Comparison of ENCODE assay signal across 14 mouse cellular contexts in the genomic region with DNA sequence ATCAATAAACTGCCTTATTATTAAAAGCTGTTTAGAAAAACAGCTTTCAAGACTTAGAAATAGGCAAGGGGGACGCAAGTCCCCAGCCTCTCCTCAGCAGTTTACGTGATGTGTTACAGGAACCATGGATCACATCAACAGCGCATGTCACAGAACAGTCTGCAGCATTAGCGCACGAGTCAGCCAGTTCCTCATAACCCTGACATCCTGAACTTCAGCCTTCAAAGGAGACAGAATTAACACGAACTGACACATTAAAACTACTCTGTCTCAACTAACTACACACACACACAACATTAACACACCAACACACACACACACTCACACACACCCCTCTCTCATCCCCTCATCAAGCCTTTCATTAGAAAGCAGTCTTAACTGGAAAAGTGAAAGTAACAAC.
DNase-seq lines count a peak whose midpoint lies in the region; ATAC-seq lines count a peak whose summit lies in the region.
"Had no signal": no experiment of that assay in that cellular context is flagged by ENCODE, and none has a peak within 500 bp of the region (broad histone marks: within the 10 kb centered on the region; RNA-seq: fewer than 3 reads in every experiment).

No protein-coding gene starts in this region.

- H3K27me3 ChIP-seq in heart, embryonic 11.5 days (ENCODE audit: control insufficient read depth, insufficient read depth, low read length): no peaks in the 10 kb centered on the region
- H3K27me3 ChIP-seq in lung, embryonic 16.5 days (ENCODE audit: control insufficient read depth, insufficient read depth, low read depth, low read length): no peaks in the 10 kb centered on the region
- no peaks in the 10 kb centered on the region for H3K27me3 ChIP-seq in megakaryocyte, embryonic 14.5 days (replicated peaks)
- no peaks in the 10 kb centered on the region for H3K27me3 ChIP-seq in forebrain, embryonic 10.5 days (ENCODE audit: poor library complexity, severe bottlenecking)
- H3K27me3 ChIP-seq: embryonic facial prominence, embryonic 12.5 days; kidney, embryonic 15.5 days had no signal

- H3K9me3 ChIP-seq in heart, embryonic 11.5 days (replicated peaks; ENCODE audit: control insufficient read depth, low read length): no peaks in the 10 kb centered on the region
- no peaks in the 10 kb centered on the region for H3K9me3 ChIP-seq in lung, embryonic 16.5 days (ENCODE audit: control insufficient read depth, low read length)
- no peaks in the 10 kb centered on the region for H3K9me3 ChIP-seq in megakaryocyte, embryonic 14.5 days
- H3K9me3 ChIP-seq in forebrain, embryonic 10.5 days: no peaks in the 10 kb centered on the region
- H3K9me3 ChIP-seq: embryonic facial prominence, embryonic 12.5 days; kidney, embryonic 15.5 days had no signal

- 78% methylated on average over 6 of the region's 6 CpGs for WGBS in heart, embryonic 11.5 days (ENCODE audit: insufficient replicate concordance)
- WGBS in lung, embryonic 16.5 days: 48% methylated on average over 6 of the region's 6 CpGs
- 91% methylated on average over 6 of the region's 6 CpGs for WGBS in forebrain, embryonic 10.5 days

- H3K4me2 ChIP-seq in heart, embryonic 11.5 days: no peak overlapping the region
- 0 out of 2 replicates have a peak overlapping the region, but pooled peaks have one; percentile 13 for H3K4me2 ChIP-seq in lung, embryonic 16.5 days (ENCODE audit: low read depth, low read length)
- H3K4me2 ChIP-seq: embryonic facial prominence, embryonic 12.5 days; kidney, embryonic 15.5 days had no signal

- no peak overlapping the region for H3K4me3 ChIP-seq in heart, embryonic 11.5 days (ENCODE audit: low read depth, low read length)
- H3K4me3 ChIP-seq in lung, embryonic 16.5 days (ENCODE audit: low read length): no peak overlapping the region
- peak overlapping the region; percentile 86 for H3K4me3 ChIP-seq in megakaryocyte, embryonic 14.5 days (replicated peaks)
- no peak overlapping the region for H3K4me3 ChIP-seq in forebrain, embryonic 10.5 days
- H3K4me3 ChIP-seq: embryonic facial prominence, embryonic 12.5 days; kidney, embryonic 15.5 days had no signal

- 0 out of 2 replicates have a peak, but pooled peaks cover 5% of the 10 kb centered on the region for H3K4me1 ChIP-seq in heart, embryonic 11.5 days (ENCODE audit: control insufficient read depth, insufficient read depth, low read length)
- no peaks in the 10 kb centered on the region for H3K4me1 ChIP-seq in lung, embryonic 16.5 days (replicated peaks; ENCODE audit: control insufficient read depth, insufficient read depth, low read length)
- H3K4me1 ChIP-seq in megakaryocyte, embryonic 14.5 days: peaks cover 61% of the 10 kb centered on the region
- H3K4me1 ChIP-seq in forebrain, embryonic 10.5 days: 0 out of 2 replicates have a peak, but pooled peaks cover 3% of the 10 kb centered on the region
- H3K4me1 ChIP-seq: embryonic facial prominence, embryonic 12.5 days had no signal

- no peak for ATAC-seq in heart, embryonic 11.5 days (replicated peaks; ENCODE audit: insufficient number of reproducible peaks, low FRiP score, low TSS enrichment)
- no peak for ATAC-seq in lung, embryonic 16.5 days (ENCODE audit: low read depth)
- ATAC-seq in granulocyte monocyte progenitor cell, adult 5-6 weeks (replicated peaks; ENCODE audit: poor library complexity, severe bottlenecking): peak; percentile 75
- no peak for ATAC-seq in erythroid progenitor cell, adult 5-6 weeks (replicated peaks; ENCODE audit: low FRiP score, poor library complexity, severe bottlenecking)
- ATAC-seq: forebrain, embryonic 16.5 days had no signal

- no peak overlapping the region for H3K9ac ChIP-seq in heart, embryonic 11.5 days (ENCODE audit: low read depth, low read length)
- no peak overlapping the region for H3K9ac ChIP-seq in lung, embryonic 16.5 days (ENCODE audit: low read length)
- H3K9ac ChIP-seq: embryonic facial prominence, embryonic 12.5 days; kidney, embryonic 15.5 days had no signal

- H3K36me3 ChIP-seq in heart, embryonic 11.5 days (ENCODE audit: control insufficient read depth, insufficient read depth, low read length): no peaks in the 10 kb centered on the region
- H3K36me3 ChIP-seq in lung, embryonic 16.5 days (ENCODE audit: control insufficient read depth, insufficient read depth, low read length): no peaks in the 10 kb centered on the region
- peaks cover 62% of the 10 kb centered on the region for H3K36me3 ChIP-seq in megakaryocyte, embryonic 14.5 days (replicated peaks; ENCODE audit: low read length)
- no peaks in the 10 kb centered on the region; the same call in 1 of the 2 replicates for H3K36me3 ChIP-seq in forebrain, embryonic 10.5 days (replicated peaks)
- H3K36me3 ChIP-seq: kidney, embryonic 15.5 days had no signal

- peak; percentile 75 for DNase-seq in heart, adult 11 months
- no peak for DNase-seq in lung, adult 18-20 months
- DNase-seq in forebrain, embryonic 10.5 days (ENCODE audit: extremely low spot score, low spot score): no peak
- DNase-seq: adrenal gland, adult 2 months; cerebellum, adult 11-12 months; heart, postnatal 14 days had no signal

- H3K27ac ChIP-seq in heart, embryonic 11.5 days (ENCODE audit: low read depth, low read length): no peak overlapping the region
- no peak overlapping the region for H3K27ac ChIP-seq in lung, embryonic 16.5 days (ENCODE audit: low read length)
- H3K27ac ChIP-seq in forebrain, embryonic 10.5 days: no peak overlapping the region
- H3K27ac ChIP-seq: embryonic facial prominence, embryonic 12.5 days; kidney, embryonic 15.5 days had no signal
